Mouse (Mus musculus) liver, adult 2 months (tissue): Measurements from ENCODE around the gene Sec22a.

Experiments
- CTCF ChIP-seq: fragments of 200-500 bp; IDR thresholded peaks from 2 replicates; pipeline ENCODE4 v1.5.1; 2011; ENCODE audit warnings: low read depth, low read length, control low read depth
- POLR2A ChIP-seq: fragments of 200-500 bp; IDR thresholded peaks from 2 replicates; pipeline ENCODE4 v1.6.1; 2011; ENCODE audit warnings: low read length, control low read depth; ENCODE audit not compliant: insufficient read depth; ENCODE audit errors: extremely low read depth

- TF ChIP-seq CTCF (no peak), POLR2A (no peak)
Observed at GRCm38 (mm10) chr16:35362221-35362620, 1.5 kb downstream of the Sec22a start.
